Mouse (Mus musculus) bone marrow, adult 2 months (tissue): ENCODE measurements at regions not wholly inside any gene's neighbourhood (a gene's known extent, or its start where the extent isn't known, plus 50 kb on each side); places are given as distances from the start of the nearest gene placed in this dataset.

ENCODE experiments used
- CTCF ChIP-seq: fragments of 200-500 bp; IDR thresholded peaks from 2 replicates; pipeline ENCODE4 v1.5.1; 2011; ENCODE audit warnings: low read length, control low read depth; ENCODE audit not compliant: control insufficient read depth, insufficient read depth
- POLR2A ChIP-seq: fragments of 200-500 bp; IDR thresholded peaks from 2 replicates; pipeline ENCODE4 v1.6.1; 2011; ENCODE audit warnings: low read depth, mild to moderate bottlenecking, control low read depth, low read length, borderline replicate concordance; ENCODE audit not compliant: control insufficient read depth

GRCm38 (mm10) chr10:26434586-26434985, 58.8 kb upstream of the L3mbtl3 start:
- TF ChIP-seq POLR2A (no peak), CTCF (no peak)
